Mouse (Mus musculus): ENCODE measurements around the gene St8sia2. TPM values are rescaled to one million over a fixed set of nuclear protein-coding genes. Genes with fewer than 3 reads are reported as not detected.

The St8sia2 gene
- polyA plus RNA-seq, 1 experiment = not detected

DNA sequence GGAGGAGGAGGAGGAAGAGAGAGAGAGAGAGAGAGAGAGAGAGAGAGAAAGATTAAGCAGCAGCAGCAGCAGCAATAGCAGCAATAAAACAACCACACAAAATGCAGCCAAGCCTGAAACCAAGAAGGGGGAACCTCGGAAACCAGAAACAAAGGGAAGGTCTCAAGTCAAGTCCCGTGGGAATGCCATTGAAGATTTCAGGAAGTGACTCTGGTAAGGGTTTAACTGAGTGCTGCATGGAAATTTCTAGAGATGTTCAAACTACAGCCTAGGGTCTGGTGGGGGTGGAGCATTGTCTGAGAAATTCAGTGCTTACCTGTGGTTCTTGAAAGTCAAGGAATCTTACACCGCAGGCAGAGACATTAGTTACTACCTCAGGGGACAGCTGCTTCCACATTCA lies 77.4 kb downstream of the St8sia2 start:
- Histone ChIP-seq H3K4me1 (no peaks in the 10 kb centered on the region), H3K36me3 (replicated peaks; ENCODE audit: low read length) (no peaks in the 10 kb centered on the region), H3K9me3 (no peaks in the 10 kb centered on the region), H3K4me3 (replicated peaks) (no peak overlapping the region), H3K27me3 (replicated peaks) (no peaks in the 10 kb centered on the region)
- no peak for TF ChIP-seq GATA1 (IDR thresholded peaks at IDR 0.05; ENCODE audit: borderline replicate concordance, low read length)
- TF ChIP-seq FLI1 (IDR thresholded peaks at IDR 0.05; ENCODE audit: low read length) = no peak

DNA sequence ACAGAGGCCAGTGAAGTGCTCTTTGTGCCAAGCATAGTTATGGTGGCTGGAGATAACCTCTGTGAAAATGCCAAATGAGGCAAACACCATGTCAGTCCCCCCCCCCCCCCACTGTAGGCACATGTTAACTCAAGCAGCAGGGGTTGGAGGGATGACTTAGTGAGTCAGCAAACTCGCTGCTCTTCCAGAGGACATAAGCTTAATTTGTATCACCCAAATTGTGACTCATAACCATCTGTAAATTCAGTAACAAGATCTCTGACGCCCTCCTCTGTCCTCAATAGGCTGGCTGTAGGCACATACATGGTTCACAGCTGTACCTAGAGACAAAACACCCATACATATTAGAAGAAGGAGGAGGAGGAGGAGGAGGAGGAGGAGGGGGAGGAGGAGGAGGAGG lies 77.8 kb downstream of the St8sia2 start:
- Histone ChIP-seq H3K4me3 (replicated peaks) (no peak overlapping the region), H3K9me3 (no peaks in the 10 kb centered on the region), H3K4me1 (no peaks in the 10 kb centered on the region), H3K27me3 (replicated peaks) (no peaks in the 10 kb centered on the region), H3K36me3 (replicated peaks; ENCODE audit: low read length) (no peaks in the 10 kb centered on the region)
- TF ChIP-seq GATA1 (IDR thresholded peaks at IDR 0.05; ENCODE audit: borderline replicate concordance, low read length) (no peak), FLI1 (IDR thresholded peaks at IDR 0.05; ENCODE audit: low read length) (no peak)

DNA sequence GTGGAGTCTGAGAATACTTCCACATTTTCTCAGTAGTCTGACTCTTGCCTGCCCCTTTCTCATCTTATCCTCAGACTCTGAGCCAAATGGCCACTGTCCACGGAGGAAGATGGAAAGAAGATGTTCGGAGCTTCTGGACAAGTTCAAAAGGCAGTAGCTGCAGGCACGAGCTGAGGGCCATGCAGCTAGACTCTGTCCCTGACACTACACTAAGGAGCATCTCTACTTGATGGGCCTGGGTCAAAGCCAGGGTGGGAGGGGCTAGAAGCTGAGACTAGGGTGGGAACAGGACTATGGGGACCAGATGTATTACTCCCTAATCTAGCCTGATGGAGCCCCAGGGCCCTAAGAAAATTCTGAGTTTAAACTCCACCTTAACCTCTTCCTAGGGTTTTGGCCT lies 80.5 kb downstream of the St8sia2 start:
- Histone ChIP-seq H3K4me1 (no peaks in the 10 kb centered on the region), H3K4me3 (replicated peaks) (no peak overlapping the region), H3K27me3 (replicated peaks) (no peaks in the 10 kb centered on the region), H3K36me3 (replicated peaks; ENCODE audit: low read length) (no peaks in the 10 kb centered on the region), H3K9me3 (no peaks in the 10 kb centered on the region)
- no peak for TF ChIP-seq GATA1 (IDR thresholded peaks at IDR 0.05; ENCODE audit: borderline replicate concordance, low read length)
- TF ChIP-seq FLI1 (IDR thresholded peaks at IDR 0.05; ENCODE audit: low read length) = no peak

DNA sequence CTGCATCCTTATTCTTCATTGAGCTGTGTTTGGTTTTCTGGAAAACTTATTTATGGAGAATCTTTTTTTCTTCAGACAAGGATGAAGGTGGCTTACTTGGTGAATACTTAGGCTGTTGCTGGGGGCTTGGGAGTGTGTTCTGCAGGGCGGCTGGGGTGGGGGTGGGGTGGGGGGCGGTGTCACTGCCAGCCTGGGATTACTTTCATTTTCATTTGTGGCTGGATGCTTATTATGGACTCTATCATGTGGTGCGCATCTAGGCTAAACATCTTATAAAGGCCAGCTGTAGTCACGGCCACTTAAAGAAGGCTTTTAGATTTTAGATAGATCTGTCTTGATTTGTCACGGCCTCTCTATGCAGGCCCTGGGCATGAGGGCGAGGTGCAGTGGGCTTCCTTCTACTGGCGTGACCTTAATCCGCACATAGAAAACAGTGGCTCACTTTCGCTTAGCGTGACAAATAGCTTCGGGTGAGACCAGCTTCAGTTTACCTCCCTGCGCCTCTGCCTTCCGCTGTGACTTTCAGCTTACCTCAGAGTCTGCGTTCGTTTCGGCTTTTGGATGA lies 92.5 kb downstream of the St8sia2 start:
- H3K36me3 ChIP-seq (replicated peaks; ENCODE audit: low read length) = no peaks in the 10 kb centered on the region
- TF ChIP-seq FLI1 (IDR thresholded peaks at IDR 0.05; ENCODE audit: low read length) = no peak
- no peak for TF ChIP-seq GATA1 (IDR thresholded peaks at IDR 0.05; ENCODE audit: borderline replicate concordance, low read length)
- no peaks in the 10 kb centered on the region for H3K9me3 ChIP-seq
- H3K27me3 ChIP-seq (replicated peaks) = no peaks in the 10 kb centered on the region
- no peak overlapping the region for H3K4me3 ChIP-seq (replicated peaks)
- H3K4me1 ChIP-seq = no peaks in the 10 kb centered on the region

- H3K9me3 ChIP-seq = no peaks in the 10 kb centered on the region
- TF ChIP-seq GATA1 (IDR thresholded peaks at IDR 0.05; ENCODE audit: borderline replicate concordance, low read length) (no peak), FLI1 (IDR thresholded peaks at IDR 0.05; ENCODE audit: low read length) (no peak)
- no peaks in the 10 kb centered on the region for H3K36me3 ChIP-seq (replicated peaks; ENCODE audit: low read length)
- H3K4me1 ChIP-seq = no peaks in the 10 kb centered on the region
- H3K4me3 ChIP-seq (replicated peaks) = no peak overlapping the region
- no peaks in the 10 kb centered on the region for H3K27me3 ChIP-seq (replicated peaks)
Measured at GRCm38 (mm10) chr7:73917633-73918311, 95.7 kb downstream of the St8sia2 start.

- no peaks in the 10 kb centered on the region for H3K27me3 ChIP-seq (replicated peaks)
- H3K9me3 ChIP-seq = no peaks in the 10 kb centered on the region
- no peak for TF ChIP-seq FLI1 (IDR thresholded peaks at IDR 0.05; ENCODE audit: low read length)
- TF ChIP-seq GATA1 (IDR thresholded peaks at IDR 0.05; ENCODE audit: borderline replicate concordance, low read length) = no peak
- H3K4me1 ChIP-seq = no peaks in the 10 kb centered on the region
- H3K36me3 ChIP-seq (replicated peaks; ENCODE audit: low read length) = no peaks in the 10 kb centered on the region
- no peak overlapping the region for H3K4me3 ChIP-seq (replicated peaks)
Measured at GRCm38 (mm10) chr7:73911899-73912298, 101.6 kb downstream of the St8sia2 start.

GRCm38 (mm10) chr7:73910843-73911242 lies 102.6 kb downstream of the St8sia2 start:
- TF ChIP-seq GATA1 (IDR thresholded peaks at IDR 0.05; ENCODE audit: borderline replicate concordance, low read length) (no peak), FLI1 (IDR thresholded peaks at IDR 0.05; ENCODE audit: low read length) (no peak)
- H3K4me1 ChIP-seq = no peaks in the 10 kb centered on the region
- no peaks in the 10 kb centered on the region for H3K27me3 ChIP-seq (replicated peaks)
- H3K36me3 ChIP-seq (replicated peaks; ENCODE audit: low read length) = no peaks in the 10 kb centered on the region
- no peak overlapping the region for H3K4me3 ChIP-seq (replicated peaks)
- H3K9me3 ChIP-seq = no peaks in the 10 kb centered on the region

- TF ChIP-seq FLI1 (IDR thresholded peaks at IDR 0.05; ENCODE audit: low read length) = no peak
- no peak for TF ChIP-seq GATA1 (IDR thresholded peaks at IDR 0.05; ENCODE audit: borderline replicate concordance, low read length)
- Histone ChIP-seq H3K36me3 (replicated peaks; ENCODE audit: low read length) (no peaks in the 10 kb centered on the region), H3K27me3 (replicated peaks) (no peaks in the 10 kb centered on the region), H3K4me1 (no peaks in the 10 kb centered on the region), H3K4me3 (replicated peaks) (no peak overlapping the region), H3K9me3 (no peaks in the 10 kb centered on the region)
Measured at GRCm38 (mm10) chr7:73909432-73910205, 103.9 kb downstream of the St8sia2 start.

DNA sequence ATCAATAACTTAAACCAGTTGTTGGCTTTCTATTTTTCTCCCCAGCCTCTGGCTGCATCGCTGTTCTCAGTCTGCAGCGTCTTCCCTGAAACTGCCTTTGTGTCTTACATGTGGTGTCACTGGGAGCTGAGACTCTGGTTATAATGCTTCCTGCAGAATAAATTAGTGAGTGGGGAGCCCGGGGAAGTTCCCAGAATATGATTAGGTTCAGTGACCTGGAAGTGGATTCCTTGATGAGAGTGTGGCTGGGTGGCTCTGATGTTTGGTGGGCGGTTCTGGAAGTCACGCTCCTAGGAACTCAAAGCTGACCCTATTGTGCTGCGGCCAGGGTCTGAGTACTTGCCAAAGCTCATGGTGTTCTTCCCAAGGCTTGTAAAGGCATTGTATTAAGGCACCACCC lies 119.0 kb downstream of the St8sia2 start:
- TF ChIP-seq GATA1 (IDR thresholded peaks at IDR 0.05; ENCODE audit: borderline replicate concordance, low read length) (no peak), FLI1 (IDR thresholded peaks at IDR 0.05; ENCODE audit: low read length) (no peak)
- Histone ChIP-seq H3K4me1 (no peaks in the 10 kb centered on the region), H3K9me3 (no peaks in the 10 kb centered on the region), H3K36me3 (replicated peaks; ENCODE audit: low read length) (no peaks in the 10 kb centered on the region), H3K27me3 (replicated peaks) (no peaks in the 10 kb centered on the region), H3K4me3 (replicated peaks) (no peak overlapping the region)

DNA sequence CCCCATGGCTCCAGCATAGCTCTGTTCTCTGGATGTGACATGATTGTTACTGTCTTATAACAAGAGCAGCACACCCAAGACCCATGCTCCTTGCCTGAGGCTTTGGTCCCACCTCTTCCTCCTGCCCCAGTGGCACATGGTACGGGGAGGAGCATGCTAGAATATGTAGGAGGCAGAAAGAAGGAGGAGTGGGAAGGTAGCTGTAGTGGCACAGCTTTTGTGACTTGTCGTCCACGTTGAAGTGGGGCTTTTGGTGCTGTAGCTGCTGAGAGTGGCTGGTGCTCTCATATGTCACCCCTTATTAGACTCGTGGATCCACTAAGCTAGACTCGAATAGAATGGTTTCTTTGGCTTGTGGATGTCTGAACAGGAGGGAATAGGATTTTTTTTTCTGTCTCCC lies 121.7 kb downstream of the St8sia2 start:
- Histone ChIP-seq H3K27me3 (replicated peaks) (no peaks in the 10 kb centered on the region), H3K4me1 (no peaks in the 10 kb centered on the region), H3K36me3 (replicated peaks; ENCODE audit: low read length) (no peaks in the 10 kb centered on the region), H3K4me3 (replicated peaks) (peak overlapping the region; percentile 16), H3K9me3 (no peaks in the 10 kb centered on the region)
- TF ChIP-seq FLI1 (IDR thresholded peaks at IDR 0.05; ENCODE audit: low read length) (no peak), GATA1 (IDR thresholded peaks at IDR 0.05; ENCODE audit: borderline replicate concordance, low read length) (no peak)

Data from megakaryocyte, embryonic 14.5 days (primary cell).